Mouse (Mus musculus) c-Kit-negative CD71-positive TER-119-positive erythroid progenitor cells, embryonic 14.5 days (primary cell): ENCODE results near the gene Derl2.

Experiments used
- DNase-seq: peaks from one replicate; pipeline ENCODE4 v3.0.0-alpha.2; 2013; ENCODE audit warnings: low read depth, low spot score

The Derl2 gene

DNA sequence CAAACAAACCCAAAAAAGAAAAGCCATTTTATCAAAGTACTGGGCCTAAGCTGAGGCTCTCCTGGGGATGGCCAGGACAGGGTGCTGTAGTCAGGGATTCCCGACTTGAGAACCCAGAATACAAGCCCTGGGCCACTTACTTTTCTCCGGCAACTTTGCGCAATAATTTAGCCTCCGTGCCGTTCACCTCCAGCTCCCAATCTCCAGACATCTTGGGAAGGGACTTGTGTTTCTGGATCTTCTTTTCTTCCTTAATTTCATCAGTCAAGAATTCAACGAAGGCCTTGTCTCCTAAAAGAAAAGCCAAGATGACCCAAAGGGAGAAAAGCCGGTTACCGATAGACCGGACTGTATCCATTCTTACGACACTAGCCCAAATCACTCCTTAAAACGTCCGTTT is 37.6 kb downstream of the Derl2 start:
- DNase-seq = no peak

GRCm38 (mm10) chr11:70980751-70981510 is 38.7 kb downstream of the Derl2 start:
- DNase-seq = no peak

DNA sequence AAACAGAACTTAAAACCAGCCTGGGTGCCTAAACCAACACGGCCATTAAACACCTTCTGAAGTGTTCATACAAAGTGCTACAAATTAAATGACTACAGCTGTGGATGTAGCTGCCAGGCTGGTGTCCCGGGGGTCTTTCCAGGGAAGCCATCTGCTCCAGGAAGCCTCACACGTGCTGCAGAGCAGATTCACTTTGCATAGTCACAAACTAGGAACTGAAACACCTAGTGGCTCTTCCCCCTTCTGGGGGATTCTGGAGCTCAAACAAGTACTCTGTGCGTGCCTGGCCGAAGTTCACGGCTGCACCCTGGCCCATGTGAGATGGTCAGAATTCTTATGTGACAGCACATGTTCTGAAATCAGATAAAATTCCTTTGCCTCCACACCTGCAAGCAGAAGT is 39.4 kb downstream of the Derl2 start:
- DNase-seq = no peak

GRCm38 (mm10) chr11:70977293-70977692 is 42.3 kb downstream of the Derl2 start:
- no peak for DNase-seq

DNA sequence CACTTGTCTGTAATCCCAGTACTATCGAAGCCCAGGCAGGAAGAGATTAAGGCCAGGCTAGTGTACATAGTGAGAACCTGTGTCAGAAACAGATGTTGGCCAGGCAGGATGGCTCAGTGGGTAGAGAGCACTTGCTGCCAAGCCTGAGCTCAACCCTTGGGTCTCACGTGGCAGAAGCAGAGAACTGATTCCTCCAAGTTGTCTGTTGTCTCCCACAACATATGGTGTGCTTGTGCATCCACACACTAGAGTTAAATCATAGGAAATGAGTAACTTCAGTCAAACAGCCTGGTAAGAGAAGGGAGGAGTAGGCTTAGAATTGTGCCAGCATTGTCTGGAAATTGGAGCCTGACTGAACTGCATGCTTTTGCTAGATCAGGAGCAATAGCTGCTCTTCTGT is 44.4 kb downstream of the Derl2 start:
- no peak for DNase-seq

GRCm38 (mm10) chr11:70973947-70974346 is 45.7 kb downstream of the Derl2 start:
- DNase-seq = no peak

DNA sequence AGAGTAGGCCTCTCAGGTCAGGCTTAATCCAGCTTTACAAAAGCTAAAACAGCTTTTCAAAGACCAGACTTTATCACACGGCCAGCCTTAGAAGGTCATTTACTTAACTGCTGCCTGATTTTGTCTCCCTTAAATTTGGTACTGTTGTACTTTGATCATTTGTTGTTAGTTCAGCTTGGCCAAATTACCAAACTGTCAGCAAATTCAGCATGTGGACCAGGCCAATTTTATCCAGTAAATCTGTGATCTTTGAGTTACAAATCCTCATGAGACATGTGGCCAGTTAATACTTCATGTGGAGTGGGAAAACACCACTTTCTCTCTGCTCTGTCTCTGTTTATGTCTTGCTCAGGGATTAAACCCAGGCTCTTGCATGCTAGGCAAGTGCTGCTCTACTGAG is 47.1 kb downstream of the Derl2 start:
- DNase-seq = no peak

- peak; percentile 84 for DNase-seq
These were observed 48.8 kb downstream of the Derl2 start for GRCm38 (mm10) chr11:70970560-70971540.

DNA sequence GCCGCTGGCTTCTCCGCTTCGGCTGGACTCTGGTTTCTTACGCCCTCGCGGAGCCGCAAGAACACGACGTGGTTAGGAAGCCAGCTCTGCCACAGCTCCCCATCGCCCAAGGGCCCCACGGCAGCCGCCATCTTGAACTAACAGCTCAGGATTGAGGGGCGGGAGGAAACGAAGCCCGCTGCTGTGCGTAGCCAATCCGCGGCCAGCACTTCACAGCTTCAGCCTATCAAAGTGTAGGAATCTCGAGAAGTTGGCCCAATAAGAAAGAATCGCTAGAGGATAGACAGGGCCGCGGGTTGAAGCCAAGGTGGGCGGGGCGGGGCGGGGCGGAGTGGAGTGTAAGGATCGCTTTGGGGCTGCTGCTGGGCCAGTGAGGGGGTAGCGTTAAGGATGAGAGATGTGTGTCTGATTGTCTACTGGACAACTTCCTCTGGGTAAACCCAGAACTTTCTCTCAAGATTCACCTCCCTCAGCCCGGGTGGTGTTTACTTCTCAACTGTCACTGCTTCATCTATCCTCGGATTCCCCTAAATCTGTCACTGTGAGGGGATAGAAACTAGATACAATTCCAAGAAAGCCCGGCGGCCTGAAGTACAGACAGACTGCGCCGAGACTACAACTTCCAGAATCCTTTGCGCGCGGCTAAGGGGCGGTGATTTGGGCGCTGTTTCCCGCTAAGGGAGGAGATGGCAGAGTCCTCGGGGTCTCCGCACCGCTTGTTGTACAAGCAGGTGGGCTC is 49.7 kb downstream of the Derl2 start, which contains the start of the genes Nup88 and Rpain:
Nup88 (minus strand) TSS at position 153 of the 739 bp plus-strand sequence.
Rpain (plus strand) TSS at position 393 of the 739 bp plus-strand sequence.
- DNase-seq = peak; percentile 95

GRCm38 (mm10) chr11:70969271-70969794 is 50.3 kb downstream of the Derl2 start:
- peak; percentile 31 for DNase-seq

DNA sequence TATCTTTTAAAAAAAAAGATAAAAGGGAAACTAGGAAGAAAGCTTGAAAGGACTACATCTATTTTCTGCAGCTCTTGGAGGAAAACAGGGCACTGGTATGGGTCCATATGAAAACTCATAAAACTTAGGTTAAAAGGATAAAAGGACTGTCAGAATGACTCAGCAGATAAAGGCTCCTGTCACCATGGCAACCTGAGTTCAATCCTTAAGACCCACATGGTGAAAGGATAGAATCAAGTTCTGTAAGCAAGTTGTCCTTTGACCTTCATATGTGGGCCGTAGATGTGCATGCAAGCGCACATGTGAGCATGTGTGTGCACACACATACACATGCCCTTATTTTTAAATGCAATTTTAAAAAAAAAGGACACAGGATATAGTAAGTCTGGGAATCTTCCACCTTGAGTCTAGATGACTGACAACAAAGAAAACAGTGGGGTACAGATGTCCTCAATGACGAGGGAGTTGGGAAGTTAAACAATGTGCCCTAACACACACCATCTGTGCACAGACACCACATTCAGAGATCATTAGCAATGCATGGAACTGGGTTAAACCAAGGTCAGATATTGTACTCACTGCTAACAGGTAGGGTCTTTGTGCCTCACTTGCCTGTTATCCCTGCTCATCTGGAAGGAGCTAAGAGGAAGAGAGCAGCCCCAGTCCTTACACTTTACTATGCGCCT is 55.3 kb downstream of the Derl2 start:
- peak; percentile 47 for DNase-seq

- DNase-seq = no peak
These were observed 58.7 kb downstream of the Derl2 start for GRCm38 (mm10) chr11:70960786-70961554.
